Mouse (Mus musculus) liver, embryonic 13.5 days (tissue): ENCODE results near the gene Msi1. TPM values are rescaled to one million over a fixed set of nuclear protein-coding genes. Genes with fewer than 3 reads are reported as not detected.
A peak's percentile ranks its signal among the peaks of the same experiment; 100 is the strongest.

Experiments
- ATAC-seq: fragments of 200-750 bp; cut with Nextera tagmentation; 2 replicates; pipeline ENCODE4 v1.8.0; 2017; ENCODE audit warnings: low read depth, mild to moderate bottlenecking, moderate number of reproducible peaks, moderate library complexity
- DNase-seq: peaks from one replicate; pipeline ENCODE4 v3.0.0; 2022
- H3K27ac ChIP-seq: fragments of 300-500 bp; sonication (generic); 2 replicates; pipeline ENCODE4 v1.5.1; 2015; ENCODE audit warnings: moderate library complexity, mild to moderate bottlenecking, inconsistent platforms
- H3K27me3 ChIP-seq: fragments of 300-500 bp; sonication (generic); 2 replicates; pipeline ENCODE4 v1.6.1; 2015; ENCODE audit warnings: mild to moderate bottlenecking, inconsistent platforms
- H3K36me3 ChIP-seq: fragments of 300-500 bp; sonication (generic); 2 replicates; pipeline ENCODE4 v1.6.1; 2015; ENCODE audit warnings: mild to moderate bottlenecking, inconsistent platforms
- H3K4me1 ChIP-seq: fragments of 300-500 bp; sonication (generic); replicated peaks from 2 replicates; pipeline ENCODE4 v1.6.1; 2015; ENCODE audit warnings: inconsistent platforms
- H3K4me2 ChIP-seq: fragments of 300-500 bp; sonication (generic); 2 replicates; pipeline ENCODE4 v1.6.1; 2015; ENCODE audit warnings: inconsistent platforms, mild to moderate bottlenecking, moderate library complexity
- H3K4me3 ChIP-seq: fragments of 300-500 bp; sonication (generic); replicated peaks from 2 replicates; pipeline ENCODE4 v1.5.1; 2015; ENCODE audit warnings: mild to moderate bottlenecking, inconsistent platforms
- H3K9ac ChIP-seq: fragments of 300-500 bp; sonication (generic); 2 replicates; pipeline ENCODE4 v1.6.1; 2015; ENCODE audit warnings: mild to moderate bottlenecking, inconsistent platforms
- H3K9me3 ChIP-seq: fragments of 300-500 bp; sonication (generic); replicated peaks from 2 replicates; pipeline ENCODE4 v1.6.1; 2016; ENCODE audit warnings: inconsistent platforms
- WGBS: fragments of 180-500 bp; shearing (Covaris S2); methylation state at CpG from one replicate; pipeline ENCODE4 v1.1.7; 2015; ENCODE audit not compliant: insufficient replicate concordance; 5-methylcytosine and 5-hydroxymethylcytosine counted together
- polyA plus RNA-seq: library from polyadenylated mRNA; unstranded; fragments of >200 nt; fragmentation: Nextera tagmentation; extraction: Ambion mirVana; gene quantifications from 2 replicates; pipeline ENCODE4 v1.2.1, GENCODE M21; 2015

Msi1 gene
- polyA plus RNA-seq, 1 experiment from 2014 or later = 0.83 TPM

GRCm38 (mm10) chr5:115405205-115405604, 24.2 kb upstream of the Msi1 start:
- Histone ChIP-seq H3K27ac (no peak overlapping the region), H3K4me1 (no peaks in the 10 kb centered on the region), H3K27me3 (peaks cover 60% of the 10 kb centered on the region), H3K4me3 (no peak overlapping the region), H3K9ac (no peak overlapping the region), H3K36me3 (no peaks in the 10 kb centered on the region), H3K9me3 (no peaks in the 10 kb centered on the region), H3K4me2 (no peak overlapping the region)
- no peak for ATAC-seq
- 51% methylated on average over 8 of the region's 8 CpGs for WGBS
- DNase-seq = no peak

GRCm38 (mm10) chr5:115408110-115408509, 21.3 kb upstream of the Msi1 start:
- H3K9me3 ChIP-seq = no peaks in the 10 kb centered on the region
- DNase-seq = peak; percentile 13
- no peak overlapping the region for H3K9ac ChIP-seq
- H3K36me3 ChIP-seq = no peaks in the 10 kb centered on the region
- no peaks in the 10 kb centered on the region for H3K4me1 ChIP-seq
- H3K4me3 ChIP-seq = no peak overlapping the region
- no peak overlapping the region for H3K27ac ChIP-seq
- H3K27me3 ChIP-seq = peaks cover 40% of the 10 kb centered on the region
- 25% methylated on average over 9 of the region's 9 CpGs for WGBS
- no peak overlapping the region for H3K4me2 ChIP-seq
- ATAC-seq = no peak

- no peak overlapping the region for H3K27ac ChIP-seq
- H3K36me3 ChIP-seq = no peaks in the 10 kb centered on the region
- DNase-seq (no peak), ATAC-seq (no peak)
- peaks cover 7% of the 10 kb centered on the region for H3K27me3 ChIP-seq
- no peak overlapping the region for H3K9ac ChIP-seq
- no peak overlapping the region for H3K4me2 ChIP-seq
- no peaks in the 10 kb centered on the region for H3K4me1 ChIP-seq
- no peak overlapping the region for H3K4me3 ChIP-seq
- WGBS = 48% methylated on average over 24 of the region's 24 CpGs
- H3K9me3 ChIP-seq = no peaks in the 10 kb centered on the region
Observed at GRCm38 (mm10) chr5:115415111-115416085, 14.0 kb upstream of the Msi1 start.

GRCm38 (mm10) chr5:115428831-115429358, 504 bp upstream of the Msi1 start:
- ATAC-seq = no peak
- Histone ChIP-seq H3K4me3 (peak overlapping the region; percentile 61), H3K9me3 (no peaks in the 10 kb centered on the region), H3K36me3 (no peaks in the 10 kb centered on the region), H3K27ac (no peak overlapping the region), H3K4me2 (peak overlapping the region; percentile 64), H3K4me1 (no peaks in the 10 kb centered on the region), H3K27me3 (peaks cover 90% of the 10 kb centered on the region), H3K9ac (no peak overlapping the region)
- WGBS = 3% methylated on average over 20 of the region's 20 CpGs
- DNase-seq = no peak

GRCm38 (mm10) chr5:115430187-115430960, 975 bp downstream of the Msi1 start:
- Histone ChIP-seq H3K36me3 (no peaks in the 10 kb centered on the region), H3K4me1 (no peaks in the 10 kb centered on the region), H3K9me3 (no peaks in the 10 kb centered on the region), H3K9ac (peak overlapping the region; percentile 41), H3K4me2 (peak overlapping the region; percentile 64), H3K27me3 (peaks cover 97% of the 10 kb centered on the region), H3K4me3 (peak overlapping the region; percentile 61), H3K27ac (no peak overlapping the region)
- DNase-seq (no peak), ATAC-seq (peak; percentile 20; the same call in 1 of the 2 replicates)
- 1% methylated on average over 56 of the region's 73 CpGs for WGBS

- ATAC-seq (no peak), DNase-seq (no peak)
- no peaks in the 10 kb centered on the region for H3K36me3 ChIP-seq
- 13% methylated on average over 14 of the region's 14 CpGs for WGBS
- H3K27ac ChIP-seq = no peak overlapping the region
- peak overlapping the region; percentile 61; the same call in 1 of the 2 replicates for H3K4me3 ChIP-seq
- no peak overlapping the region for H3K9ac ChIP-seq
- no peaks in the 10 kb centered on the region for H3K4me1 ChIP-seq
- peak overlapping the region; percentile 64 for H3K4me2 ChIP-seq
- peaks cover 98% of the 10 kb centered on the region for H3K27me3 ChIP-seq
- H3K9me3 ChIP-seq = no peaks in the 10 kb centered on the region
Observed at GRCm38 (mm10) chr5:115431061-115431897, 1.9 kb downstream of the Msi1 start.

GRCm38 (mm10) chr5:115431898-115432259, 2.5 kb downstream of the Msi1 start:
- no peak overlapping the region for H3K4me3 ChIP-seq
- 9% methylated on average over 7 of the region's 7 CpGs for WGBS
- no peak overlapping the region for H3K4me2 ChIP-seq
- no peaks in the 10 kb centered on the region for H3K36me3 ChIP-seq
- DNase-seq = no peak
- ATAC-seq = no peak
- no peak overlapping the region for H3K9ac ChIP-seq
- 0 out of 2 replicates have a peak, but pooled peaks cover 6% of the 10 kb centered on the region for H3K4me1 ChIP-seq
- peaks cover 98% of the 10 kb centered on the region for H3K27me3 ChIP-seq
- no peak overlapping the region for H3K27ac ChIP-seq
- no peaks in the 10 kb centered on the region for H3K9me3 ChIP-seq

- Histone ChIP-seq H3K36me3 (no peaks in the 10 kb centered on the region), H3K27me3 (peaks cover 98% of the 10 kb centered on the region), H3K4me2 (no peak overlapping the region), H3K27ac (no peak overlapping the region), H3K4me1 (0 out of 2 replicates have a peak, but pooled peaks cover 6% of the 10 kb centered on the region), H3K9me3 (no peaks in the 10 kb centered on the region), H3K4me3 (no peak overlapping the region), H3K9ac (no peak overlapping the region)
- DNase-seq (no peak), ATAC-seq (no peak)
- 65% methylated on average over 11 of the region's 11 CpGs for WGBS
Observed at GRCm38 (mm10) chr5:115432395-115432794, 3.0 kb downstream of the Msi1 start.

GRCm38 (mm10) chr5:115433191-115433590, 3.8 kb downstream of the Msi1 start:
- Histone ChIP-seq H3K9ac (no peak overlapping the region), H3K27me3 (peaks cover 98% of the 10 kb centered on the region), H3K4me2 (no peak overlapping the region), H3K36me3 (no peaks in the 10 kb centered on the region), H3K27ac (no peak overlapping the region), H3K9me3 (no peaks in the 10 kb centered on the region), H3K4me1 (0 out of 2 replicates have a peak, but pooled peaks cover 6% of the 10 kb centered on the region), H3K4me3 (no peak overlapping the region)
- no peak for DNase-seq
- 65% methylated on average over 8 of the region's 8 CpGs for WGBS
- ATAC-seq = no peak

GRCm38 (mm10) chr5:115434280-115434852, 5.0 kb downstream of the Msi1 start:
- peaks cover 97% of the 10 kb centered on the region for H3K27me3 ChIP-seq
- no peaks in the 10 kb centered on the region for H3K9me3 ChIP-seq
- no peaks in the 10 kb centered on the region for H3K36me3 ChIP-seq
- H3K9ac ChIP-seq = no peak overlapping the region
- H3K4me2 ChIP-seq = no peak overlapping the region
- no peak for ATAC-seq
- H3K27ac ChIP-seq = no peak overlapping the region
- no peak overlapping the region for H3K4me3 ChIP-seq
- 53% methylated on average over 11 of the region's 11 CpGs for WGBS
- H3K4me1 ChIP-seq = 0 out of 2 replicates have a peak, but pooled peaks cover 6% of the 10 kb centered on the region
- DNase-seq = no peak
